Mouse (Mus musculus): Measurements from ENCODE around the gene Nlrp6. TPM values are rescaled to one million over a fixed set of nuclear protein-coding genes. Genes with fewer than 3 reads are reported as not detected.

Gene Nlrp6
- total RNA-seq, 2 experiments from 2014 or later: 0.27 to 0.51 TPM

GRCm38 (mm10) chr7:140900220-140900619, 20.5 kb upstream of the Nlrp6 start, which contains the start of gene Cox8b:
Cox8b (minus strand) TSS chr7:140900446.
- DNase-seq (ENCODE audit: low spot score in 2 of 2): no peak
- no peak within 1 kb of the TSS for H3K4me3 ChIP-seq
- H3K27ac ChIP-seq: no peak within 1 kb of the TSS
- no peak for TF ChIP-seq CTCF (conservative IDR thresholded peaks at IDR 0.05)

GRCm38 (mm10) chr7:140902036-140902875, 18.4 kb upstream of the Nlrp6 start:
- H3K4me3 ChIP-seq: no peak overlapping the region
- no peak for DNase-seq (ENCODE audit: low spot score in 2 of 2)
- no peak overlapping the region for H3K27ac ChIP-seq
- no peak for TF ChIP-seq CTCF (conservative IDR thresholded peaks at IDR 0.05)

GRCm38 (mm10) chr7:140903212-140903611, 17.5 kb upstream of the Nlrp6 start:
- TF ChIP-seq CTCF (conservative IDR thresholded peaks at IDR 0.05): peak; percentile 99
- peak; percentile 44 to 86 for DNase-seq (ENCODE audit: low spot score in 2 of 2)
- Histone ChIP-seq H3K4me3 (no peak overlapping the region), H3K27ac (no peak overlapping the region)

GRCm38 (mm10) chr7:140905642-140906081, 15.0 kb upstream of the Nlrp6 start:
- no peak overlapping the region for H3K27ac ChIP-seq
- no peak for DNase-seq (ENCODE audit: low spot score in 2 of 2)
- TF ChIP-seq CTCF (conservative IDR thresholded peaks at IDR 0.05): no peak
- no peak overlapping the region for H3K4me3 ChIP-seq

- no peak for DNase-seq (ENCODE audit: low spot score in 2 of 2)
- no peak for TF ChIP-seq CTCF (conservative IDR thresholded peaks at IDR 0.05)
- Histone ChIP-seq H3K27ac (no peak overlapping the region), H3K4me3 (no peak overlapping the region)
Observed at GRCm38 (mm10) chr7:140907131-140907530, 13.6 kb upstream of the Nlrp6 start.

GRCm38 (mm10) chr7:140907697-140908096, 13.0 kb upstream of the Nlrp6 start:
- H3K27ac ChIP-seq: no peak overlapping the region
- H3K4me3 ChIP-seq: no peak overlapping the region
- no peak for DNase-seq (ENCODE audit: low spot score in 2 of 2)
- TF ChIP-seq CTCF (conservative IDR thresholded peaks at IDR 0.05): peak; percentile 58

- no peak for DNase-seq (ENCODE audit: low spot score in 2 of 2)
- Histone ChIP-seq H3K4me3 (no peak overlapping the region), H3K27ac (no peak overlapping the region)
- TF ChIP-seq CTCF (conservative IDR thresholded peaks at IDR 0.05): no peak
Observed at GRCm38 (mm10) chr7:140908181-140908580, 12.5 kb upstream of the Nlrp6 start.

- Histone ChIP-seq H3K27ac (0 out of 2 replicates have a peak overlapping the region, but pooled peaks have one; percentile 29), H3K4me3 (peak overlapping the region; percentile 56)
- peak; percentile 50 to 68 for DNase-seq (ENCODE audit: low spot score in 2 of 2)
- peak; percentile 90 for TF ChIP-seq CTCF (conservative IDR thresholded peaks at IDR 0.05)
Observed at GRCm38 (mm10) chr7:140908634-140909107, 12.0 kb upstream of the Nlrp6 start.

- no peak for TF ChIP-seq CTCF (conservative IDR thresholded peaks at IDR 0.05)
- H3K27ac ChIP-seq: no peak overlapping the region
- H3K4me3 ChIP-seq: no peak overlapping the region
- no peak for DNase-seq (ENCODE audit: low spot score in 2 of 2)
Observed at GRCm38 (mm10) chr7:140912293-140912692, 8.4 kb upstream of the Nlrp6 start.

GRCm38 (mm10) chr7:140912846-140913482, 7.7 kb upstream of the Nlrp6 start:
- Histone ChIP-seq H3K27ac (no peak overlapping the region), H3K4me3 (no peak overlapping the region)
- TF ChIP-seq CTCF (conservative IDR thresholded peaks at IDR 0.05): no peak
- DNase-seq (ENCODE audit: low spot score in 2 of 2): no peak

GRCm38 (mm10) chr7:140914031-140914690, 6.5 kb upstream of the Nlrp6 start:
- DNase-seq (ENCODE audit: low spot score in 2 of 2): no peak
- Histone ChIP-seq H3K27ac (no peak overlapping the region), H3K4me3 (no peak overlapping the region)
- TF ChIP-seq CTCF (conservative IDR thresholded peaks at IDR 0.05): no peak

GRCm38 (mm10) chr7:140919911-140920310, 791 bp upstream of the Nlrp6 start:
- no peak for DNase-seq (ENCODE audit: low spot score in 2 of 2)
- TF ChIP-seq CTCF (conservative IDR thresholded peaks at IDR 0.05): no peak
- Histone ChIP-seq H3K4me3 (no peak overlapping the region), H3K27ac (no peak overlapping the region)

Measured in layer of hippocampus, adult 2 months (tissue).